Mouse (Mus musculus) thymus, adult 2 months (tissue): ENCODE measurements around the gene Grk1. TPM values are rescaled to one million over a fixed set of nuclear protein-coding genes. Genes with fewer than 3 reads are reported as not detected.

ENCODE experiments used
- DNase-seq: peaks from one replicate; pipeline ENCODE4 v3.0.0; 2021
- H3K27ac ChIP-seq: fragments of 200-500 bp; 2 replicates; pipeline ENCODE4 v1.5.1; 2012; ENCODE audit warnings: low read length, control low read depth; ENCODE audit not compliant: control insufficient read depth, insufficient read depth
- H3K27me3 ChIP-seq: fragments of 200-500 bp; 2 replicates; pipeline ENCODE4 v1.6.1; 2012; ENCODE audit warnings: mild to moderate bottlenecking, low read length, moderate library complexity, mixed read lengths; ENCODE audit not compliant: control insufficient read depth, insufficient read depth
- H3K36me3 ChIP-seq: fragments of 200-500 bp; 2 replicates; pipeline ENCODE4 v1.6.1; 2012; ENCODE audit warnings: mild to moderate bottlenecking, low read length, moderate library complexity; ENCODE audit not compliant: control insufficient read depth, insufficient read depth
- H3K4me1 ChIP-seq: fragments of 200-500 bp; replicated peaks from 2 replicates; pipeline ENCODE4 v1.6.1; 2012; ENCODE audit warnings: low read length; ENCODE audit not compliant: control insufficient read depth, insufficient read depth
- H3K4me3 ChIP-seq: fragments of 200-500 bp; 2 replicates; pipeline ENCODE4 v1.5.1; 2012; ENCODE audit warnings: mild to moderate bottlenecking, low read length, control low read depth, moderate library complexity; ENCODE audit not compliant: control insufficient read depth, insufficient read depth
- CTCF ChIP-seq: fragments of 200-500 bp; IDR thresholded peaks from 2 replicates; pipeline ENCODE4 v1.5.1; 2012; ENCODE audit warnings: mild to moderate bottlenecking, control low read depth, low read length, moderate library complexity, borderline replicate concordance; ENCODE audit not compliant: control insufficient read depth, poor library complexity, insufficient read depth; ENCODE audit errors: extremely low read depth
- POLR2A ChIP-seq: fragments of 200-500 bp; IDR thresholded peaks from 2 replicates; pipeline ENCODE4 v1.6.1; 2012; ENCODE audit warnings: mild to moderate bottlenecking, low read length, control low read depth, moderate library complexity; ENCODE audit not compliant: control insufficient read depth, poor library complexity, insufficient read depth; ENCODE audit errors: extremely low read depth
- WGBS: fragments of 180-500 bp; shearing (Covaris S2); methylation state at CpG from one replicate; pipeline ENCODE4 v1.1.7; 2018; 5-methylcytosine and 5-hydroxymethylcytosine counted together
- polyA plus RNA-seq: library from polyadenylated mRNA; depleted of rRNA; stranded (reverse); fragments of >200 nt; gene quantifications from 2 replicates; pipeline ENCODE4 v1.2.3, GENCODE M21; 2012; rRNA removed

The Grk1 gene
- polyA plus RNA-seq, 1 experiment = 0.09 TPM

DNA sequence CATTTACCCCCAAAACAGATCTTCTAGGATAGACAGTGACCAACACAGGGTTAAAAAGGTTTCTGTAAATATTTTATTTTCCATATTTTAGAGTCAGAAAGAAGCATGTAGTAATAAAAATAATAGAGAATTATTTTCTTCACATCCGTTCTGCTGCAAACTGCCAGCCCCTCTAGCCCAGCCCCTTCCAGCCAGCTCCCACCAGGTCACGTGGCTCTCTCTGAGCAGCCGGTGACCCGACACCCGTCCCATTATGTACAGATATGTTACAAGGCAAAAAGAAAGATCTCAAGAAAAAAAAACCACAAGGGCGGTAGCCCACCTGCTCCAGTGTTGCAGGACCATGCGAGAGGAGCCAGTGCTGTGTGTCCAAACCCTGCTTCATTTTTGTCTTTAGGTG lies 60.4 kb downstream of the Grk1 start:
- DNase-seq = no peak
- TF ChIP-seq POLR2A (no peak), CTCF (no peak)
- H3K4me1 ChIP-seq = no peaks in the 10 kb centered on the region
- no peak overlapping the region for H3K4me3 ChIP-seq
- no peaks in the 10 kb centered on the region for H3K27me3 ChIP-seq
- H3K36me3 ChIP-seq = no peaks in the 10 kb centered on the region
- no peak overlapping the region for H3K27ac ChIP-seq
- WGBS = 83% methylated on average over 7 of the region's 7 CpGs

DNA sequence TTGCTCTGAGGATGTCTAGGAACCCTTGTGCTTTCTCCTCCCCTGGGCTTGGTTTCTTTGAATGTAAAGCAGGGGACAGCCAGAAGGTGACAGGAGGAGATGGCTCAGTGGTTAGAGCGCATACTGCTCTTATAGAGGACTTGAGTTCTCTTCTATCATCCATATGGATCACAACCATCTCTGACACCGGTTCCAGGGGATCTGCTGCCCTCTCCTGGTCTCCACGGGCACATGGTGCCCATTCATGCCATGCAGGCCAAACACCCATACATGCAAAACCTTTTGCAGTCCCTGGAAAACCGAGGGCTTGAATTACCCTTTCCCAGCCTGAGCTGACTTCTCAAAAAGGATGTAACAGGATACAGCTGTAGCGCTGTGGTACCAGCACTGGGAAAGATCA lies 62.1 kb downstream of the Grk1 start:
- peak; percentile 30 for DNase-seq
- WGBS = 67% methylated on average over 5 of the region's 5 CpGs
- no peaks in the 10 kb centered on the region for H3K36me3 ChIP-seq

DNA sequence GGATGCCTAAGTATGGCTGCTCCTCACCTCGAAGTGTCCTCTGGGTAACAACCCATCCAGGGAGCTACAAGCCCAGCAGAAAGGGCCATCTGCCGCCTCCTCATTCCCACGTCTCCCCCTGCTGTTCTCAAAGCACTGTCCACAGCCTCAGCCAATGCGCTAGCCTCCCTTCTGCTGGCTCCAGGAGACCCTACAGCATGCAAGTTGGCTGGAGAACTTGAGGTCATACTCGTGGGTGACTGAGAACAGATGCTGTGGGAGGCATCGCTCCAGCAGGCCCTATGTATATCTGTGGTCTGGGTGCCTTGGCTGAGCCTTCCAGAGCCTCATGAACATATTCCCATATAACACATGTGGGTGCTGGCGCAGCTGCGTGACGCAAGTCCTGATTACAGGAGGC lies 63.9 kb downstream of the Grk1 start:
- TF ChIP-seq CTCF (no peak), POLR2A (no peak)
- Histone ChIP-seq H3K4me3 (no peak overlapping the region), H3K27me3 (no peaks in the 10 kb centered on the region), H3K27ac (no peak overlapping the region), H3K36me3 (no peaks in the 10 kb centered on the region), H3K4me1 (no peaks in the 10 kb centered on the region)
- 90% methylated on average over 9 of the region's 9 CpGs for WGBS
- no peak for DNase-seq

More for the DNA sequence above, 62.1 kb downstream of the Grk1 start:
- 0 out of 2 replicates have a peak, but pooled peaks have one; percentile 18 for TF ChIP-seq CTCF
- no peak for TF ChIP-seq POLR2A
- no peaks in the 10 kb centered on the region for H3K4me1 ChIP-seq
- no peak overlapping the region for H3K4me3 ChIP-seq
- no peaks in the 10 kb centered on the region for H3K27me3 ChIP-seq
- H3K27ac ChIP-seq = no peak overlapping the region

DNA sequence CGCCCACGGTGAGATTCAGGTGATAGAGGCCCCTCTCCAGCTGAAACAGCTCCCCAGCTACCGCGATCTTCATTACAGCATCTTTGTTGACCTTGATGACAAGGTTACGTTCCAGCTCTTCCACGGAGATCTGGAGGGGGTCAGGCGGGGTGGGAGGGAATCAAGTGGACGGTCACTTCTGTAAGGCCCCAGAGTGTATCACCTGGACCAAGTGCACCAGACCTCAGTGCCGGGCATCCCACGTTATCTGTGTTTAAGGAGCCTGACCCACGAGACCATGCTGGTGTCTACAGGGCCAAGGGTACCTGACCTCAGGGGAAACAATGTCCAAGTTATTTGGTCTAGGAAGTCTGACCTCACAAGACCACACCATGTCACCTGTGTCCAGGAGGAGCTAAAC lies 66.6 kb downstream of the Grk1 start:
- H3K36me3 ChIP-seq = no peaks in the 10 kb centered on the region
- no peak overlapping the region for H3K4me3 ChIP-seq
- no peak for DNase-seq
- no peak overlapping the region for H3K27ac ChIP-seq
- TF ChIP-seq CTCF = no peak
- no peak for TF ChIP-seq POLR2A
- H3K27me3 ChIP-seq = no peaks in the 10 kb centered on the region
- no peaks in the 10 kb centered on the region for H3K4me1 ChIP-seq
- WGBS = 93% methylated on average over 11 of the region's 11 CpGs

Other genes with a start within 250 kb of the Grk1 start
- 345 and 388 TPM in 2 replicates for gene Lamp1, start 245.9 kb upstream of the Grk1 start, polyA plus RNA-seq
- gene Grtp1, start 204.5 kb upstream of the Grk1 start, polyA plus RNA-seq = 1.5 and 1.7 TPM in 2 replicates
- gene Adprhl1, start 150.9 kb upstream of the Grk1 start, polyA plus RNA-seq = 0.11 and 9.2 TPM in 2 replicates
- gene Dcun1d2, start 117.0 kb upstream of the Grk1 start, polyA plus RNA-seq = 29.4 and 31.2 TPM in 2 replicates
- gene Tmco3, start 116.9 kb upstream of the Grk1 start, polyA plus RNA-seq = 16.7 and 22.4 TPM in 2 replicates
- 123 and 141 TPM in 2 replicates for gene Tfdp1, start 66.3 kb upstream of the Grk1 start, polyA plus RNA-seq
- gene Atp4b, start 8.3 kb upstream of the Grk1 start, polyA plus RNA-seq = 0.65 and 0.71 TPM in 2 replicates
- gene Tmem255b, start 30.1 kb downstream of the Grk1 start, polyA plus RNA-seq = 4.8 and 5.5 TPM in 2 replicates
- gene Gas6, start 89.4 kb downstream of the Grk1 start, polyA plus RNA-seq = 131 and 163 TPM in 2 replicates
- 0.18 and 0.30 TPM in 2 replicates for gene 1700029H14Rik, start 157.4 kb downstream of the Grk1 start, polyA plus RNA-seq